Mouse (Mus musculus): ENCODE measurements around the gene Hrh1.

The Hrh1 gene

DNA sequence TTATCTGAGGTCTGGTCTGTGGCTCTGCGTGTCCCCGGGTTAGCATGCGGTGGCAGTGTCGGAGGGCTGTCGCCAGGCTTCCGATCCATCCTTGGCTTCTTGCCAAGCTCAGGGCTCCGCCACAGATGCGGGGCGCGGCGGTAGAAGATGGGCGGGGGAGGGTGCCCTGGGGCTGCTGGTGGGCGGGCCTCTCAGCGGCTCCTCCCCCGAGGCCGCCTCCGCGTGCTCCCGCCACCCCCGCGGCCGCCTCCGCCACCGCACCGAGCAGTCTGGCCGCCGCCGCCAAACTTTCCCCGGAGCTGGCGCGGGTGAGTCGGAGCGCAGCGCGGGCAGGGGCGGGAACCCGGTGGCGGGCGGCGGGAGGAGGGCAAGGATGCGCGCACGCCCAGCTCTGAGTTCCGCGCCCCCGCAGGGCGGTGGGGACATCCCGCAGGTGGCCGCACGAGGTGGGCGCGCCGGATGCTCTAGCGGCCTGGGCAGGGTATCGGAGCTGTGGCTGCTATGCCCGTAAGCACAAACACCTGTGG is at the start of gene Hrh1:
TSS of gene Hrh1 (plus strand) at position 246 of the 527 bp plus-strand sequence.
- peak; percentile 70 for DNase-seq (ENCODE audit: low read depth, low spot score)

DNA sequence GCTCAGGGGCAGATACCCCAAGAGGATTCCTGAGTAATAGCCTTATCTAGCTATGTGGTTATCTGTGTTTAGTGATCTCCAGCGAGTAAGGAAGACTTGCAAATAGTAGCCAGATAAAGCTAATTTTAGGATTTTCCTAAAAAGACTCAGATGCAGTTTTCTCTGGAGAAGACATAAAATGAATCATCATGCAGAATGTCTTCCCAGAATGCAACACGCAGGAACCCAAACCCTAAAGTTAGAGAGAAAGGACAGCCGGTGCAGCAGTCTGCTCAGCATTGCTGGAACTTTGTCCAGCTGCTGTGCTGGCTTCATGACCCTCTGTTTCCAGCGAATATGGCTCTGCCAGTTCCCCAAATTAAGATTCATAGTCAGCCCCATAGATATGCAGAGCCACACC is 43.1 kb upstream of the Hrh1 start:
- DNase-seq (ENCODE audit: low read depth, low spot score), result no peak

DNA sequence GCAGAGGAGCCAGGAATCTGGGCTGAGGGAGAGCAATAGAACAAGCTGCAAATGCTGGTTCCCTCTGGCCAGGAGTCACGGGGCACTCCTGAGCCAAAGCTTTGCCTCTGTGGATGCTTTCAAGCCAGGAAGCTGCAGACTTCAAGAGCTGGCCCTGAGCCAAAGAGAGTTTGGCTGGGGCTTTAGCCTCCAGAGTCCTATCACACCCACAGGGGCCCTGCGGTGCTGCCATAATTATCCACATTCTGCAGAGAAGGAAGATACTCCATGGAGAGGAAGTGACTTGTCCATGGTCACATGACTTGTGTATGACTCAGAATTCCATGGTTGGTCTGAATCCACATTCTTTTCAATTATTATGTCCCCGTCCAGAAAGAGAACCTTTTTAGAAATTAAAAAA is 39.6 kb upstream of the Hrh1 start:
- no peak for DNase-seq (ENCODE audit: low read depth, low spot score)

DNA sequence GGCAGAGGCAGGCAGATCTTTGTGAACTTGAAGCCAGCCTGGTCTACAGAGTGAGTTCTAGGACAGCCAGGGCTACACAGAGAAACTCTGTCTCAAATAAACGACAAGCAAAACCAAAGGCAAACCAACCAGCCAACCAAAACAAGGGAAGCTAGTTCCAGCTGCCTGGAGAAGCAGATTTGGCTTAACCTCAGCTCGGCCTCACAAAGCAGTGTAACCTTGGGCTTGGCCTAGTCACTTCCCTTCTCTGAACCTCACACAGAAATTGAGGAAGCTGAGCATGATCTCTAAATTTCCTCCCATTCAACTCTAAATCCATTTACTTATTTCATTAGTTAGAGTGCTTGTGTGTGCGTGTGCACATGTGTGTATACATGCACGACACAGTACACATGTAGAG is 35.4 kb upstream of the Hrh1 start:
- DNase-seq (ENCODE audit: low read depth, low spot score), result no peak

DNA sequence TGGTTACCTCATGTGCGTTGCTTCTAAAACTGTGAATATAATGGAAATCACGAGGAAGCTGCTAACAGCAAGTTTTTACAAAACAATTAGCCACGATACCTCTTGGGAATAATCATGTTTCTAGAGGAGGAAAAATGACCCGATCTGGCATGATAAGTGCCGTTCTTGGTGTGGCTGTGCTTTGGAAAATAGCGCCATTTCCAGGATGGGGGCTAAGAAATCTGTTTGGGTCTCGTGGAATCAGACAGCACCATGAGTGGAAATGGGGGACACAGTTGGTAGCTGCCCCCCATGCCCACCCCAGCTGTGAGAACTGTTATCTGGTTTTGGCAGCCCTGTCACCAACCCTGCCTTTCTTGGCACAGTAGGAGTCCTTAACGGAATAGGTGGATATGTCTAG is 34.0 kb upstream of the Hrh1 start:
- no peak for DNase-seq (ENCODE audit: low read depth, low spot score)

DNA sequence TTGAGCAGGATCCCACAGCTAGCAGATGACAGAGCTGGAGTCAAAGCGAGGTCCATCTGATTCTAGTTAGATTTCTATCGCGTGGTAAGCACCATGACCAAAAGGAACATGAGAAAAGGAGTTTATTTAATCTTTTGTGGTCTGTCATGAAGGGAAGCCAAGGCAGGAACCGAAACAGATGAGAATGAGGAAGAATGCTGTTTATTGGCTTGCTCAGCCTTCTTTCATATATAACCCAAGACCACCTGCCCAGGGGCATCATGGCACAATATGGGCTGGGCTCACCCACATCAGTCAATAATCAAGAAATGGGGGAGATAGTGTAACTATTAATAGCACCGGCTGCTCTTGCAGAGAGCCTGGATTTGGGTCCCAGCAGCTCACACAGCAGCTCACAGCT is 33.0 kb upstream of the Hrh1 start:
- no peak for DNase-seq (ENCODE audit: low read depth, low spot score)

DNA sequence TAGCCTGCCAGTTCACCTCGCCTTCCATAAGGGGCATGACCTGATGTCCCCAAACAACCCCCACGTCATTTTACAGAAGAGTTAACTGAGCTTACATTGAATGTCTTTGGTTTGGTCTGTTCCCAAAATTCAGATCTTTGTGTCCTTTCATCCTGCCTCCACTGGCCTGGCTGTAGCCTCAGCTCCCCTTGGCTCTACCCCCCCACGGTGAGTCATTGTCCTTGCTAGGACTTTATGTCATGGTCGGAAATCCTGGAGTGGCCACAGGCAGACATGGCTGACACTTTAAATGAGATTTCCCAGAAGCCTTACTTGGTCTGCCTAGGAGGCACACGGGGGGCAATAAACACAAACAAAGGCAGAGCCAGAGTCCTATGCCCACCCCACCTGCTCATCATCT is 31.5 kb upstream of the Hrh1 start:
- DNase-seq (ENCODE audit: low read depth, low spot score), result no peak

DNA sequence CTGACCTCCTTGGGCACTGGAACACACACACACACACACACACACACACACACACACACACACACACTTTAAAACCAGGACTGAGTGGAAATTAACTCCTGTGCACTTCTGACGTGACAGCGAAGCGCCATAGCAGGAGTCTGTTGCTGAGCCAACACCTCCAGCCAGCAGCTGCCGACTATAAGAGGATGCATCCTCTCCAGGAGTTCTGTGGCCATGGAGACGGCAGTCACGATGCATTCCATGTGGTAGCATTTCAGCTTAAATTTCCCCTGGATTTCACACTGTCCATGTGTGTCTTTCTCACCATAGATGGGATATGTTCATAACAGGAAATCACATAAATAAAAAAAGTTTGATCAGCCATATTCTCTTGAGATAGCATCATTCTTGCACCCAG is 30.1 kb upstream of the Hrh1 start:
- no peak for DNase-seq (ENCODE audit: low read depth, low spot score)

DNA sequence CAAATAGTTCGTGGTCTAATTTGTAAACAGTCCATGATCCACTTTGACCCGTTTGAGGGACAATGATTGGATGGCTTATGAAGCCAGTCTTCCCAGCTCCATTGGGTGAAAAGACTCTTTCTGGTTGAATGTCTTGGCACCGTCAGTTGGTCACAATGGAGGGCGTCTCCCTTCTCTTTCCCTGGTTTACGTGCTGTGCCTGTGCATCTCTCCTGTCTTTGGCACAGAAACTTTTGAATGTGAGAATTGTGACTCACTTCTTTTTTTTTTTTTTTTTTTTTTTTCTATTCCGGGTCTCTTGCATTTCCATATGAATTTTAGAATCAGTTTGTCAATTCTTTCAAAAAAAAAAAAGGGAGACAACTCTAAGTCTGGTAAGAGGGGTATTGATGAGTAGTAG is 29.5 kb upstream of the Hrh1 start:
- DNase-seq (ENCODE audit: low read depth, low spot score), result no peak

DNA sequence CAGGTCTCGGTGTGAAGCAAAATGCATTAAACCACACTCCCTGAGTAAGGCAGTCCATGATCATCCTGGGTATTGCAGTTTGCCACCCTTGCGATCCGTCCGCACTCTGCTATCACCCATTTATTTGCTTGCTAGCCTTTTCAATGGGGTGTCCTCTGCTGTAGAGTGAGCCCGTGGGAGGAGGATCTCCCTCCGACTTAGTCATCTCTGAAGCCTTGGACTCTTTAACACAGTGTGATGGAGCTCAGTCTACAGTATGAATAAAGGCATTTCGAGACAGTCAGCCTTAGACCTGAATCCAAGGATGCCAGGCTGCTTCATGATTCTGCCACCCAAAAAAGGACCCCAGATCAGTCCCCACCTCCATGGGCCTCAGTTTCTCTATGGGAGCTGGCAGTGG is 25.0 kb upstream of the Hrh1 start:
- no peak for DNase-seq (ENCODE audit: low read depth, low spot score)

DNA sequence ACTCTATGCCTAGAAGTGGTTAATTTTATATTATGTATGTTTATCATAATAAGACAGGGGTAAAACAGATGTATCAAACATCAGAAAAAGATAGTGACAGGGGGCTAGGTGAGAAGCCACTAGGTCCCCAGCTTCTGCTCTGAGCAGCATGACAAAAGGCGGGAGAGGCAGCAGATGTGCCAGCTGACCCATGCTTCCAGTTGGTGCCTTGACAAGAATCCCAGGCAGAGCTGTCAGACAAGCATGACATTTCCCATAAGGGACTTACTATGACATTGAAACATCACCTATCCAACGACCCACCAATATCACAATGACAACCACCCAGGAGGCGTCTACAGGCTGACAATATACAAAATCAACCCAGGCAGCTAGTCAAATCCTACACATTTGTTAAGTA is 16.9 kb upstream of the Hrh1 start:
- DNase-seq (ENCODE audit: low read depth, low spot score), result no peak

DNA sequence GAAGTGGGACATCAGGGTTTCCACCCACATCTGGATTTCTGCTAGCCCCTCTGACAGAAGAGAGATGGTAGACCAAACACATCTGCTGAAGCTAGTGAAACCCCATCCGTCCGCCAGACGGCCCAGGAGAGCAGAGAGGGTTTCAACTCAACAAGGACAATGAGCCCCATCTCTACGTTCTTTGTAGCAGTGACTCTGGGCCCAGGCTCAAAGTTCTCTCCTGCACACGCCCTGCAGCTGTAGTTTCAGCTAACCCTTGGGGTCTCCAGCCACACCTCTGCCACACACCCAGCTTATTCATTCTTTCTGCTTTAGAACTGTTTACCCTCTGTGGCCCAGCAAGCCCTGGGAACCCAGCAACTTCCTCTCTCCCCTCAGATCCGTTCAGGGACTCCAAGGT is 10.4 kb upstream of the Hrh1 start:
- DNase-seq (ENCODE audit: low read depth, low spot score), result no peak

DNA sequence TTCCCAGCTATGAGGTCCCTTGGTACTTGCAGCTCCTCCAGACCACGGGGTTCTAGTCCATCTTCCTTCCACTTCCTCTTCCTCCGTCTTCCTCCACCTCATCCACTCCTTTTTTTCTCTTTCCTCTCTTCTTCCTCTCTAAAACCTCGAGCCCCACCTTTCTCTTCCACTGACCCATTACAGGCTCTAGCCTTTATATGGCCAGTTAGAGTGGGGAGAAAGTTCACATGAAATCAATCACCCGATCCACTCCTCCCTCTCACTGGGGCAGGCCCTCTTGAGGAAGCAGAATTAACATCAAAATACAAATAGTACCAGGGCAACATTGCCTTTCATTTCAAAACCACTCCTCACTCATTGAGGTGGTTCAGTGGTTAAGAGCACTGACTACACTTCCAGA is 9.9 kb upstream of the Hrh1 start:
- no peak for DNase-seq (ENCODE audit: low read depth, low spot score)

DNA sequence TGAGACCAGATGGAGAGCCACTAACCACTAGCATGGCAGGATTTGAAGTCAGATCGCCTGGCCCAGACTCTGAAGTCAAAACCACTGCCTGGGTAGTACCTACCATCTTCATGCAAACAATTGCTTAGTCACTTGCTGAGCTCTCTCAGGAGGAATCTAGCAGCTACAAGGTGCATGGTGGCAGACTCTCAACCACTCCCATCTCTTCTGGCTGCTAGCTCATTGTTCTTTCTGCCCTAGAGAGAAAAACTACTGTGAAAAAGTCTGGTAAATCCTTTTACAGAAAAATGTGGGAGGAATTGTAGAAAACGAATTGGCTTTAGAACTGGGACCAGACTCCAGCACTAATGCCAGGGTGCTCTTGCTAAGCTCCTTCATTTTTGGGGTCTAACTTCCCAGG is 7.6 kb upstream of the Hrh1 start:
- no peak for DNase-seq (ENCODE audit: low read depth, low spot score)

DNA sequence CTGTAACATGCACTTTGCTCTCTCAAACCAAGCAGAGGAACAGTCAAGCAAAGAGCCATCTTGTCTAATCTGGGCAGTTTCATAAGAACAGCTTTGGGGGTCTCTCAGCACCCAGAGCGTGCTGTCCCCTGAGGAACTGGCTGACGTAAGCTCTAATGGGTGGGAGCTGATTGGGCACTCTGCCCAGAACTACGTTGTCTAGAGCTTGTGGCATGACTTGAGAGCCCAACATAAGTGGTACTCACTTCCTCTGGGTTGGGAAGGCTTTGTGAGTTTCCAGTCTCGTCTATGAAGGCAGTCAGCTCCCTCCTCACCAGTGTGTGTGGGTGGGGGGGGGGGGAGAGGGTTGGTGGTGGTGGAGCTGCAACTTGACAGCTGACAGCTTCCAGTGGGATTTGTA is 2.8 kb upstream of the Hrh1 start:
- DNase-seq (ENCODE audit: low read depth, low spot score), result no peak

DNA sequence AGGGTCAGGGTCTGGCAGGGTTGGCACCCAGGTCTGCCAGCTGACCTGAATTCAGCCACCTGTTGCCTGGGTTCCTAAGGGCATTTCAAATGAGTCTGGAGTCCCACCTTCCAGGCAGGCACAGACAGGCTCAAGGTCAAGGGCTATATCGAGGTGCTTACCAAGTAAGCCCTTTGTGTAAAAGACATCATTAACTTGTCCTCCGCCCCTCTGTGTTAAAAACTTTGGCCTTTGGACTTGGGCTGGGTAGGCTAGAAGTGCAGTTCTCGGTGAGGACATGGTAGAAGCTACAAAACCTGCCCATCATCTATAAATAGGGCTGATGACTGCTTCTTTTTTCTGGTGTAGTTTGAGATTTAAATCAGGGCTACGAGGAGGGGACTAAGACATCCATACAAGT is 1.1 kb upstream of the Hrh1 start:
- no peak for DNase-seq (ENCODE audit: low read depth, low spot score)

DNA sequence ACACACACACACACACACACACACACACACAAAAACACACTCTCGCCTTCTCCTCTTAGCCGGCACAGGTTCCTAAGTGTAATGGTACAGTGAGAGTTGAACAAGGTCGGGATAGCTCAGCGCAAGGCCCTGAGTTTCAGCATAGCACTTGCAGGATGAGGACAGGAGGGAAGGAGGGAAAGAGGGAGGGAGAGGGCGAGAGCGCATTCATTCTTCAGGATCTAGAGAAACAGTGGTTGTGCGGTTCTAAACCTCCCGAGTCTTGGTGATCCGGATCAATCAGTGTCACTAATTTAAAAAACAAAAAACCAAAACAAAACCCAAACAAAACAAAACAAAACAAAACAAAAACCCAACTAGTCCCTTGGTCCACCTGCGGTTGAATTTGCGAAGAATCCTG is 456 bp upstream of the Hrh1 start:
- no peak for DNase-seq (ENCODE audit: low read depth, low spot score)

DNA sequence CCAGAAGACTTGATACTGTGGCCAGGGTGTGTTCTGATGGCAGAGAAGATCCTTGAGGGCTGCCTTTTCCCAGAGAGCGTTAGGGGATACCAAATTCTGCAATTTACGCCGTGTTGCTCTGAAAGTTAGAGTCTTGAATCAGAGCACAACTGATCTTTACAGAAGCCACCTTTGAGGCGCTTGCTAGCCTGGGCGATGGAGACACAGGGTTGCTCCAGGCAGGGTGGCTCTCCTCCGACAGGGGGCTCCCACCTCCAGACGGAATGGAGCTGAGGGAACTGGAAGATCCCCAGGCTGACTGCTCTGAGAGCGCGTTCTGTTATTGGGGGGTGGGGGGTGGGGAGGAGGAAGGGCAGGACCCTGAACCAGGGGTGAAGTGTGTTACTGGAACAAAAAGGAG is 890 bp downstream of the Hrh1 start:
- DNase-seq (ENCODE audit: low read depth, low spot score), result no peak

DNA sequence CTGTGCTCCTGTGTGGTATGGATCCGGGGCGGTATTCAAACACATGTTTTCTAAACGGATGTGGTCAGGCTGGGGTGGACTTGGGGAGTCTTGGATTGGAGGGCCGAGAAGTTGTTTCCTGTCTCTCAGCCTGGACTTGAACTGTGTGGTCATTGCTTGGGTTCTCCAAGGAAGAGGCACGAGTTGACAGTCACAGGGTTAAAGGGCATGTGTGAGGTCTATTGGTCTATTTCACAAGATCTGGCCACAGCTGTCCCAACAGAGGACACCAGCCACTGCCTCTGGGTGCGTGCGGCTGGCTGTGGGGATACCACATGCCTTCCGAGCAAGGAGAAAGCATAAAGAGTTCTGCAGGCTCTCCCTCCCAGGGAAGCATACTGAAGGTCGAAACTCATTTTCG is 2.7 kb downstream of the Hrh1 start:
- DNase-seq (ENCODE audit: low read depth, low spot score), result no peak

DNA sequence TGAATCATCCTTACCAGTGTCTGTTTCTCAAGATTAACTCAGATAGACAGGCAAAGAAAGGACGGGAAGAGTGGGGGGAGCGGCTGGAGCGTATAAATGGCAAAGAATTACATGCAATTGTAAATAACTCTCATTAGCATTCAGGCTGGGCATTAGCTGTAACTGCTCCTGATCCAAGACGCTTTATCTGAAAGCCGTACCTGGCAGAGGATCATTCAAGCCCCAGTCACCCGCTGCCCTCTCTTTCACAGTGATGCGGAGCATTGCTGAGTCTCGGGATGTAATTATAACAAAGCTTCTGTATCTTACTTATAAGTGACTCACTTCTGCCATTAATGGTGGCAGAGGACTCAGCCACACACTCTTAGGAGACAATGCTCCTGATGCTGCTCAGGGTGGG is 3.1 kb downstream of the Hrh1 start:
- DNase-seq (ENCODE audit: low read depth, low spot score), result no peak

DNA sequence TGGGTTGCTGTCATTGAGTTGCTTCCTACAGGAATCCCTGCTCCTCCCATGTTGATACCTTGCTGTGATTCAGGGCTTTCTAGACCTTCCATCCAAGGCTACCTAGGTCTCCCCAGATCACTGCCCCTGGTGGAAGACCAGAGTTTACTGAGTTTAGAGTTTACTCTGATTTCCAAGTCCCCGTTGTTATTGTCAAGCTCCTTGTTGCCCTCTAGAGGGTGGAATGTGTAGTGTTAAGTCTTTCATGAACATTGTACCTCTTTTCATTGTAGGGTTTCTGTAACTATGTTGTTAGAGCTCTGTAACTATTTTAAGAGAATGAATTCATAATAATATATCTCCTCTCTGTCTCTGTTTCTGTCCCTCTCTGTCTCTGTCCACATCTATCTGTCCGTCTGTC is 4.4 kb downstream of the Hrh1 start:
- DNase-seq (ENCODE audit: low read depth, low spot score), result no peak

DNA sequence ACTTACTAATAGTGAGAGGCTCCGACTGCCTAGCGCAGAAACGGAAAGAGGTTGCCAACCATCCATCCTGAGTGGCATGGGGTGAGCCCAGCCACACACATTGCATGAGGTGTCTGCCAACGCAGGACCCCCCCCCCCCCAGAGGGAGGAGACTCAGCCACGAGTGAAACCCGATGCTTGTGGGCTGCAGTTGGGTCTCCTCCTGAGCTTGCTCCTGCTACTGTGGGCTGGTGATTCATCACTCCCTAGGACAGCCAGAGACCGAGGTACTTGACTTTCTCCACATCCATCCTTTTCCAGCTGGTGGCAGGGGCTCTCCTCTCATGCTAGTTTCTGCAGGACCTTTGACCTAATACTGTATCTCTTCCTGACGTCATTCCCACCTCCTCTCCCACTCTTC is 5.9 kb downstream of the Hrh1 start:
- DNase-seq (ENCODE audit: low read depth, low spot score), result no peak

DNA sequence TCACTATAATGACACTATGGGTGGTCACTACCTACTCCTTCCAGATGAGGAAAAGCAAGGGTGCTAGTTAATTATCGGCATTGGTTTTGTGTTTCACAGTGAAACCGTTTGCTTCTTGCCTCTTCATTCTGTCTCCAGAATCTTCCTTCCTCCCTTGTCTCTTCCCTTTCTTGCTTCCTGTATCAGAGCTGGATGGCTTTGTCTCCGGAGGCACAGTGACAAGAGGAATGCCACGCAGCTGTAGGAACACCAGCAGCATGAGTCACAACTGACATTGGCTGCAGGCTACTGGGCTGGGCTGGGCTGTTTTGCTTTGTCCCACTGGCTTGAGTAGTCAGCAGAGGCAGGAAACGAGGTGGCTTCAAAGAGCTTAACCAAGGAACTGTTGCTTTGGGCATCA is 6.4 kb downstream of the Hrh1 start:
- no peak for DNase-seq (ENCODE audit: low read depth, low spot score)

DNA sequence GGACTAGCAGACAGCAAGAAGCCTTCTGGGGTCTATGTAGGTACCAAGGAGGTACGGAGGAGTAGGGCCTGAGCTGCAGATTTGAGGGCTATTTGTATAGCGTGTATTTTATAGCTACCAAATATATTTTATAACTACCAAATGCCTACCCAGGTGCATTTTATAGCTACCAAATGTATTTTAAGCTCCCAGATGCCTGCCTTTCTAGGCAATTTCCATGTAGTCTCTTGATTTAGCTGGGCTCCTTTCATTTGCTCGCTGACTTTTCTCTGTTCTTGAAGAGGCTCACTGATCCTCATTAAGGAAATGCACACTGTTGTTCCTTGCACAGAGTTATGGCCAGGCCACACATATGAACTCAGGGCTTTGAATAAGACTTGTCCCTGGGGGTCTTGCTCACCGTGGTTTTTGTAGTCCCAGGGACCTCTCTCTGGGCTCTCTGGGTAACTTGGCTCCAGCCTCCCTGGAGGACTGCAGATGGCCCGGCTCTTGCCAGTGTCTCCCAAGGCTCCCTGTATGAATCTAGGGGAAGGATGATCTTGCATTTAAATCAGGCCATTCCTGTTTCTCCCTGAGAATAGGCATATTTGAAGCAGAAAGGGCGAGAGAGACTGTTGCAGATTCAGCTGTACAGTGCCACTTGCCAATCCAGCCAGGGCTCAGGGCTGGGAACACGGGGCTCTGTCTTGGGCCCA is 7.2 kb downstream of the Hrh1 start:
- no peak for DNase-seq (ENCODE audit: low read depth, low spot score)
